Mouse (Mus musculus): ENCODE results near the gene Ppp1r9a. TPM values are rescaled to one million over a fixed set of nuclear protein-coding genes. Genes with fewer than 3 reads are reported as not detected.

The Ppp1r9a gene
- polyA plus RNA-seq, 1 experiment, result 34.1 TPM

- no peak for DNase-seq
- Histone ChIP-seq H3K27me3 (ENCODE audit: control insufficient read depth, insufficient read depth, low read length) (no peaks in the 10 kb centered on the region), H3K4me3 (replicated peaks; ENCODE audit: insufficient read depth, low read depth, low read length) (no peak overlapping the region), H3K27ac (ENCODE audit: insufficient read depth, low read length) (no peak overlapping the region), H3K4me1 (ENCODE audit: control insufficient read depth, insufficient read depth, low read length) (no peaks in the 10 kb centered on the region)
- 36% methylated on average over 5 of the region's 5 CpGs for WGBS
- no peak for TF ChIP-seq POLR2A (IDR thresholded peaks at IDR 0.05; ENCODE audit: borderline replicate concordance, insufficient read depth, low read length)
- TF ChIP-seq CTCF (IDR thresholded peaks at IDR 0.05; ENCODE audit: borderline replicate concordance, insufficient read depth, low read depth, low read length), result no peak
These were observed 60.3 kb downstream of the Ppp1r9a start for GRCm38 (mm10) chr6:4963049-4963448.

DNA sequence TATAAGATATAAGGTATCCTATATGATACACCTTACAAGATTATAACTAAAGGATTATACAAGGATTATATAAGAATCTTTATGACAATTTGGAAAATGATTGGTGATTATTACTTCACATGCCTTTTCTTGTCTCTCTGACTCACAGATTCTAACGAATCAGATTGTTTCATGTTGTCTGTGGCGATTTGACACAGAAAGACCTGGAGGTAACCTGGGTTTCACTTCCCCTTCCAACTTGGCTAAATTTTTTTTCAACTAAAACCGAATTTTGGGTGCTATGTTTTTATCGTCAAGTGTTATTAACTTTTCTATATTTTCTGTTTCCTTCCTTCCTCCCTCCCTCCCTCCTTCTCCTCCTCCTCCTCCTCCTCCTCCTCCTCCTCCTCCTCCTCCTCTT, 64.5 kb downstream of the Ppp1r9a start:
- TF ChIP-seq POLR2A (IDR thresholded peaks at IDR 0.05; ENCODE audit: borderline replicate concordance, insufficient read depth, low read length), result no peak
- no peak for TF ChIP-seq CTCF (IDR thresholded peaks at IDR 0.05; ENCODE audit: borderline replicate concordance, insufficient read depth, low read depth, low read length)
- no peaks in the 10 kb centered on the region for H3K27me3 ChIP-seq (ENCODE audit: control insufficient read depth, insufficient read depth, low read length)
- no peak overlapping the region for H3K4me3 ChIP-seq (replicated peaks; ENCODE audit: insufficient read depth, low read depth, low read length)
- DNase-seq, result no peak
- 96% methylated on average over 4 of the region's 4 CpGs for WGBS
- no peaks in the 10 kb centered on the region for H3K4me1 ChIP-seq (ENCODE audit: control insufficient read depth, insufficient read depth, low read length)
- H3K27ac ChIP-seq (ENCODE audit: insufficient read depth, low read length), result no peak overlapping the region

DNA sequence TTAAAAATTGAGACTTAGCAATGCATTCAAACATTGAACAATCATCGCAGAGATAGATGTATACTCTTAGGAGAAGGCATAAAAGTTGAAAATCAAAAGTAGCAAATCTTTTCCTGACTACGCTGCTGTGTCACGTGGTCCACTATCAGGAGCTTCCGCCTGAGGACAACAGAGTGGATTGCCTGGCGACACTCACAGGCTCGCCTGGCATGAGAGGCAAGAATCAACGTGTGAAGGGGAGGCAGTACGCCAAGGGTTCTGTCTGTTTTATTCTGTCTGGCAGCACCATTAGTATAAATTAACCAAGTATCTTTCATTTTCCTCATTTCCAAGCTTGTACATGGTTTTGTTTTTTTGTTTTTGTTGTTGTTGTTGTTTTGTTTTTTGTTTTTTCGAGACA, 68.5 kb downstream of the Ppp1r9a start:
- Histone ChIP-seq H3K27ac (ENCODE audit: insufficient read depth, low read length) (no peak overlapping the region), H3K4me3 (replicated peaks; ENCODE audit: insufficient read depth, low read depth, low read length) (no peak overlapping the region), H3K4me1 (ENCODE audit: control insufficient read depth, insufficient read depth, low read length) (no peaks in the 10 kb centered on the region), H3K27me3 (ENCODE audit: control insufficient read depth, insufficient read depth, low read length) (no peaks in the 10 kb centered on the region)
- 47% methylated on average over 9 of the region's 9 CpGs for WGBS
- TF ChIP-seq POLR2A (IDR thresholded peaks at IDR 0.05; ENCODE audit: borderline replicate concordance, insufficient read depth, low read length) (no peak), CTCF (IDR thresholded peaks at IDR 0.05; ENCODE audit: borderline replicate concordance, insufficient read depth, low read depth, low read length) (no peak)
- DNase-seq, result peak in 1 of 2 experiments; percentile 31

GRCm38 (mm10) chr6:4972808-4973207, 70.1 kb downstream of the Ppp1r9a start:
- WGBS, result 30% methylated on average over 6 of the region's 6 CpGs
- TF ChIP-seq CTCF (IDR thresholded peaks at IDR 0.05; ENCODE audit: borderline replicate concordance, insufficient read depth, low read depth, low read length), result no peak
- TF ChIP-seq POLR2A (IDR thresholded peaks at IDR 0.05; ENCODE audit: borderline replicate concordance, insufficient read depth, low read length), result no peak
- no peak overlapping the region for H3K27ac ChIP-seq (ENCODE audit: insufficient read depth, low read length)
- peak; percentile 30 to 35 for DNase-seq
- H3K4me1 ChIP-seq (ENCODE audit: control insufficient read depth, insufficient read depth, low read length), result no peaks in the 10 kb centered on the region
- no peak overlapping the region for H3K4me3 ChIP-seq (replicated peaks; ENCODE audit: insufficient read depth, low read depth, low read length)
- no peaks in the 10 kb centered on the region for H3K27me3 ChIP-seq (ENCODE audit: control insufficient read depth, insufficient read depth, low read length)

DNA sequence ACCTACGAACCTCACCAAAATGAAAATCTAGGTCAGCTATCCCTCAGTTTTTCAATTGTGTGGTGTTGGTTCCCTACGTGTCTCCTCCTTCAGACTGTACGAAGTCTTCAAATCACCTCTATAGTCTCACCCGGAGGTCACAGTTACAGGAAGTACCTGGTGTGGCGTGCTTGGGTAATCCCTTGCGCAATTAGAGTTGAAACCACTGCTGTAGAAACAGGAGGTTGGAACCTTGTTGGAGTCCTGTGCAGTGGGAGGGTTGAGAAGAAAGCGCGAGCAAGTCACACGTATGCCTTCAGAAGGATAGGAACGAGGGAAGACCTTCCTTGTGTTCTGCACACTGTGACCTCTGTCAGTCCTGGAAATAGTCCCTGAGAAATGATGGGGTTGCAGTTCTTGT, 70.6 kb downstream of the Ppp1r9a start:
- H3K4me3 ChIP-seq (replicated peaks; ENCODE audit: insufficient read depth, low read depth, low read length), result no peak overlapping the region

DNA sequence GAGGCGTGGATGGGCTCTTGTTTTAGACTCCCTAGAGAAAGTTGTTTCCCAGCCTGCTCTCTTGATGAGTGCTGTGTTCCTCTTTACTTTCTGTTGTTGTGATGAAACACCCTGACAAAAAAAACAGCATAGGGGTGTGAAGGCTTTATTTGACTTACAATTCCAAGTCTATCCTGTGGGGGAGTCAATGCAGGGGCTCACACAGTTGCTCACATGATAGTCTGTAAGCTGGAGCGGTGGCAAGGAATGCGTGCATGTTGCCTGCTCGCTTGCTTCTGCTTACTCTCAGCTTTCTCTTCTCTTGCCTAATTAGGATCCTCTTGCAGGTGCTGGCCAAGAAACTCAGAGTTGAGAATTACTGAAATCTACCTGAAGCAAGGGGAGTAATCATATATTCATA, 74.8 kb downstream of the Ppp1r9a start:
- WGBS, result 97% methylated on average over 4 of the region's 4 CpGs
- Histone ChIP-seq H3K4me3 (replicated peaks; ENCODE audit: insufficient read depth, low read depth, low read length) (no peak overlapping the region), H3K27me3 (ENCODE audit: control insufficient read depth, insufficient read depth, low read length) (no peaks in the 10 kb centered on the region), H3K4me1 (ENCODE audit: control insufficient read depth, insufficient read depth, low read length) (no peaks in the 10 kb centered on the region), H3K27ac (ENCODE audit: insufficient read depth, low read length) (no peak overlapping the region)
- DNase-seq, result no peak
- TF ChIP-seq POLR2A (IDR thresholded peaks at IDR 0.05; ENCODE audit: borderline replicate concordance, insufficient read depth, low read length) (no peak), CTCF (IDR thresholded peaks at IDR 0.05; ENCODE audit: borderline replicate concordance, insufficient read depth, low read depth, low read length) (no peak)

More for the DNA sequence above, 70.6 kb downstream of the Ppp1r9a start:
- Histone ChIP-seq H3K27me3 (ENCODE audit: control insufficient read depth, insufficient read depth, low read length) (no peaks in the 10 kb centered on the region), H3K27ac (ENCODE audit: insufficient read depth, low read length) (no peak overlapping the region), H3K4me1 (ENCODE audit: control insufficient read depth, insufficient read depth, low read length) (no peaks in the 10 kb centered on the region)
- no peak for TF ChIP-seq POLR2A (IDR thresholded peaks at IDR 0.05; ENCODE audit: borderline replicate concordance, insufficient read depth, low read length)
- TF ChIP-seq CTCF (IDR thresholded peaks at IDR 0.05; ENCODE audit: borderline replicate concordance, insufficient read depth, low read depth, low read length), result no peak
- DNase-seq, result no peak
- WGBS, result 91% methylated on average over 10 of the region's 10 CpGs

GRCm38 (mm10) chr6:4978249-4978648, 75.5 kb downstream of the Ppp1r9a start:
- Histone ChIP-seq H3K4me1 (ENCODE audit: control insufficient read depth, insufficient read depth, low read length) (no peaks in the 10 kb centered on the region), H3K27ac (ENCODE audit: insufficient read depth, low read length) (no peak overlapping the region), H3K4me3 (replicated peaks; ENCODE audit: insufficient read depth, low read depth, low read length) (no peak overlapping the region), H3K27me3 (ENCODE audit: control insufficient read depth, insufficient read depth, low read length) (no peaks in the 10 kb centered on the region)
- TF ChIP-seq POLR2A (IDR thresholded peaks at IDR 0.05; ENCODE audit: borderline replicate concordance, insufficient read depth, low read length), result no peak
- TF ChIP-seq CTCF (IDR thresholded peaks at IDR 0.05; ENCODE audit: borderline replicate concordance, insufficient read depth, low read depth, low read length), result no peak
- no peak for DNase-seq
- 93% methylated on average over 2 of the region's 2 CpGs for WGBS

DNA sequence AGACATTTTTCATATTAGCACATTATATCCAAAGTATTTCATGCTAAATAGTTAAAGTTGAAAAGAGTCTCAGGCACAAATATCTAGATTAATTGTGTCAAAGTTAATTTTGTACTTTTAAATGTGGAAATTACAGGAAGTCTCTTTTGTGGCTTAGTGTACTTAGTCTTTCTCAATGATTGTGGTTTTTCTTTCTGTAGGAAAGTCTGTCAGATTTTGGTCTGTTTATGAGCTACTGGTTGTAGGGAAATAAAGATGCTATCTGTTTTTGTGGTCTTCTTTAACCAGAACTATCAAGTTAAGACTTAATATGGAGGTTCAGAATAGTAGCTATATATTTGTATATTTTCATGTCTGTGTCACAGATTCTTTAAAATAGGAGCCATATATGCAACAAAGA, 76.2 kb downstream of the Ppp1r9a start:
- H3K27me3 ChIP-seq (ENCODE audit: control insufficient read depth, insufficient read depth, low read length), result no peaks in the 10 kb centered on the region
- no peak for TF ChIP-seq POLR2A (IDR thresholded peaks at IDR 0.05; ENCODE audit: borderline replicate concordance, insufficient read depth, low read length)
- TF ChIP-seq CTCF (IDR thresholded peaks at IDR 0.05; ENCODE audit: borderline replicate concordance, insufficient read depth, low read depth, low read length), result no peak
- no peak for DNase-seq
- no peaks in the 10 kb centered on the region for H3K4me1 ChIP-seq (ENCODE audit: control insufficient read depth, insufficient read depth, low read length)
- no peak overlapping the region for H3K4me3 ChIP-seq (replicated peaks; ENCODE audit: insufficient read depth, low read depth, low read length)
- H3K27ac ChIP-seq (ENCODE audit: insufficient read depth, low read length), result no peak overlapping the region

All from cerebellum, adult 2 months (tissue).